Mouse (Mus musculus): ENCODE data around the gene Renbp. TPM values are rescaled to one million over a fixed set of nuclear protein-coding genes. Genes with fewer than 3 reads are reported as not detected.

Renbp gene
- total RNA-seq (2021) = 10 to 100 TPM; 14.2 to 14.9 TPM

DNA sequence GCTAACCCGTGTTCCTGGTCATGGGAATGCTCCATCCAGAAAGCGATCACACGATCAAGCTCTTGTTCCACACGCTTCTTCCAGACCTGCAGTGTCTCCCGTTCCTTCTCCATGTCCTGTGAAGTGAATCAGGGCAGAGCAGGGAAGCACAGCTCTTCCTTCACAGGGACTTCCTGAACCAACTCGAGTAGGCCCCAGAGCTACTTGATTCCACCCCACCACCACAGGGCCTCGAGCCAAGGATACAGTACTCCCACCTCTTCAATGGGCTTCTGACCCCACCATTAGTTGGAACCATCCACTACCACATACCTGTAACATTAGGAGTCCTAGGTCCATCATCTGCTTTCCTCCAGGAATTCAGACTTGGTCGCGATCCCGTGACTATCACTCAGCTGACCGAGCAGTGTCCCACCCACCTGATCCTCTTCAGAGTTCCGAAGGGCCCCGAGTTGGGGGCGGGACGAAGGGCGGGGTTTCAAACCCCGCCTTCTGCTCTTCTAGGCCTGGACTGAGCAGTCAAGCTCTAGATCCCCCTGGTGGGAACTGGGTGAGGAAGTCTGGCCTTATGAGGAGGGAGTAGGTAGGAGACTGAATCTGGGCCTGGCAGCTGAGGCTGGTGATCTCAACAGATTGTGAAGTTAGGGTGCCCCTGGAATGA is at the start of gene Renbp:
TSS of gene Renbp (minus strand) at position 449 of the 661 bp plus-strand sequence.
- DNase-seq = peak; percentile 66 to 73
- intact Hi-C loops (cut with DNase I) = no loop called here

DNA sequence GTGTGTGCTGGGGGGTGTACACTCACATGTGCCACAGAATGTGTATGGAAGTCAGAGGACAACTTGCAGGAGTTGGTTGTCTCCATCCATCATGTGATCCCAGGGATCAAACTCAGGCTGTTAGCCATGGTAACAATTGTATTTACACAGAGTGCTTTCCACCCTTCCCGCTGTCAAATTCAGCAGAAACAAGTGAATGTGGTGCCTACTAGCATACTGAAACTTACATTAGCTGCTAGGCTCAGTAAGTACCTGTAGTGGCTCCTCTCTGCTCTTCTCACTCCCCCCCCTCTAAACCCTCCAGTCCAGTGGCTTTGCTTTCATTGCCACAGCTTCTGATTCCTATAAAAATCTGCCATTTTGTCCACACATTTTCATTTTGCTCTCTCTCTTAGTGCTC is 47.1 kb upstream of the Renbp start:
- DNase-seq = no peak
- intact Hi-C loops (cut with DNase I) = no loop called here

DNA sequence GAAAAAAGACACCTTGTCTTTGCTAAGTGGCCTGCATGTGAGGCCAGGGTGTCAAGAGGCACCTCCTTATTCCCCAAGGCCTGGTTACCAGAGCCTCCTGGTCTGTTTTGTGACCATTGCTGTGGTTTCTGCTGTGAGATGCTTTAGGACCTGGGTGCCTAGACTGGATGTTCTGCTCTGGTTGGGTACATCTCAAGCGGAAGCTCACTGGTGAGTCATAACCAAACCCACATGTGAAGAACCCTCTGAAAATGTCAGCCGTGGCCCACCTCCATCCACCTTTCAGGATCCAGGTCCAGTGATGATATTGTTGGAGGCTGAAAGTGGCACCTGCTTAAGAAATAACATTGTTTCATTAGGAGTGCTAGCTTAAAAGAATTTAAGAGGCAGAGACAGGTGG is 45.6 kb upstream of the Renbp start:
- intact Hi-C loops (cut with DNase I) = no loop called here
- no peak for DNase-seq

DNA sequence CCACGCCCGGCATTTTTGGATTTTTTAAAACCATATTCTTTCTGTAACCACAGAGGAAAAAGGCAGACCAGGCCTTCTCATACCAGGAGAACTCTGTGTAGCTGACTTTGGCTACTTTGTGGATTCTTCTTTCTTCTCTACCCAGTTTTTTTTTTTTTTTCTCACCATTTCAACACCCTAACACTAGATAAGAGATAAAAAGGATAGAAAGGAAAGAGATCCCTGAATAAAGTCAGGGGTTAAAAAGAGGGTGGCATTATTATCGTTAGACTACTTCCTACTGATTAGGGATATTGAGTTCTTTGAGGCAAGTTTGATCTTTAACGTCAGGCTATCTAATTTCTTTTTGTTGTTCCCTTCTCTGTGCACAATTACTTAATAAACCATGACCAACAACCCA is 42.1 kb upstream of the Renbp start:
- intact Hi-C loops (cut with DNase I) = loop anchor here (5.0 kb wide), 1 partner anchor 40 kb away; no protein-coding TSS in a partner anchor

DNA sequence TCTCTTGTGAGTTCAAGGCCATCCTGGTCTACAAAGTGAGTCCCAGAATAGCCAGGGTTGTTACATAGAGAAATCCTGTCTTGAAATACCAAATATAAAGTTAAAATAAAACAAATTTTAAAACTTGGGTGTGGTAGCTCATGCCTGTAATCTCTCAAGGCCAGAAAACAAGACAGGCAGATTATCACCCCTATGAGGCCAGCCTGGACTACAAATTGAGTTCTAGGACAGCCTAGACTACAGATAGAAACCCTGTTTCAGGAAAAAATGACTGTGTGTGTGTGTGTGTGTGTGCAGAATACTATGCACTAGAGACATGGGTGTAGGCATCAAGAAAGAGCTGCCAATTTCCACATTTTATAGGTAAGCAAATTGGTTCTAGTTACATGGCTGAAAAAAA is 40.1 kb upstream of the Renbp start:
- intact Hi-C loops (cut with DNase I) = loop anchor here (5.0 kb wide), 1 partner anchor 42 kb away; no protein-coding TSS in a partner anchor
- DNase-seq = no peak

More for the DNA sequence above, 42.1 kb upstream of the Renbp start:
- no peak for DNase-seq

DNA sequence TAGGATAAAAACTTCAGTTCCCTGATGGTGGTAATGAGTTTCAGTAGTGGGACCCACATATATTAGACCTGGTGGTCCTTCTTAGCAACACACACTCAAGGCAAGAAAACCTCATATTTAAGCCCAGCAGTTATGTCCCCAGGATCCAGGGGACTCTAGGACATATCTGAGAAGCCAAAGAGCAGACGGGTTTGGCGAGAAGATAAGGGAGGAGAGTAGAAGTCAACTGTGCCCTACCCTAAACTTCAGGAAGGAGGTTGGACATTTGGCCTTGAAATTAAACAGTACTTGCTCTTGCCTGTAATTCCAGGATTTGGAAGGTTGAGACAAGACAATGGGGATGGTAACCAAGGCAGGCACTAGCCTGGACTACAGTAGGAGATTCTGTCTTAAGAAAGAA is 39.1 kb upstream of the Renbp start:
- intact Hi-C loops (cut with DNase I) = loop anchor here (5.0 to 10.0 kb wide), 2 partner anchors 43 to 455 kb away; partner anchors contain the start of gene G6pdx
- no peak for DNase-seq

DNA sequence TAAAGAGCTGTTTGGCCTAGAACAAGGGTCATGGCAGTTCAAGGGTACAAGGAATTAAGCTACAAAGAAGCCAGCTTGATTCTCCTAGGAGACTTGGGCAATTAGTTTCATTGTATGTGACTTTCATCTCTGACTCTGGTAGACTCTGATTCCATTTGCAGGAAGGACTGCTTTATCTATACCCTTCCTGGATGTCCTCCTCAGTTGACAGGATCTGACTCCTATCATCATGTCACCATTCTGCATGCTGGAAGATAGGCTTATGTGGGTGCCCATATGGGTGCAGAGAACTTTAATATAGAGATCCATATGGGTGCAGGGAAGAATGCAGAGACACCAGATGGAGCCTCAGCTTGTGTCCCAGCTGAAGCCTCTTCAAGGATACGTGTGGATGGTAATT is 38.5 kb upstream of the Renbp start:
- no peak for DNase-seq
- intact Hi-C loops (cut with DNase I) = loop anchor here (10.0 kb wide), 1 partner anchor 456 kb away; the partner anchor contains the start of gene G6pdx

DNA sequence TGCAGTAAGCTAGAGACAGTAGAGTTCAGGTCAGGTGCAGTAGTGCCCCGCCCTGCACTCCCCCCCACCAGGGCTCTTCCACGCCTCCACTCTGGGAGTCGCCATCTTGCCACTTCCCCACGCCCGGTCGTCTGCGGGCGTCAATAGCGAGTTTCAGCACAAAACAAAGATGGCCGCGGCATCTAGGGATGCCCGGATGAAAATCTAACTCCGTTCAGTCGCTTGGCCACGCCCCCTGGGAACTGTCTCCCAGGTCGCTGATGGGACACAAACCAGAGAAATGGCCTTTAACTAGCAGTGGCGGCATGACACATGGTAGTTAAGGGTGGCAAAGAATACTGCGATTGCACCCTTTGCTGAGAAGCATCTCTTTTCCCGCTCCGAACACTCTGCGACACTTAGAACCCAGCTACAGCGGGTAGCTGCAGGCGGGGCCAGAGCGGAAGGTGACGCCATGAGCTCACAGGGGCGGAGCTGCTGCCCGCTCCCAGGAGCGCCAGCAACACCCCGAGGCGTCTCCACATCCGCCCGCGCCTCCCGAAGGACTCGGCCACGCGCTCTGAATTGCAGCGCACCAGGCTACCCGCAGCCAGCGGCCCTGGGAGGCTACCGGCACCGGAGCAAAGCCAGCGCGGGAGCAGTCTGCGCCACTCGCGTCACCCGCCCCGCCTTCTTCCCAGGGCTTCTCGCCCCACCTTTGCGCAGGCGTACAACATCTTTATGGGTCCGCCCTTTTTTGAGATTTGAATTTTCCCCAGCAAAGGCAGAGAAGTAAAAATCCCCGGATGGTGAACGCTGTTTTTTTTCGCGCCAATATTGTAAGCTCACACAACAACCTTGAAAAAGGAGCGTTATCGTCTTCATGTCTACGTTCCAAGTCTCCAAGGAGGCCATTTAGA is 36.8 kb upstream of the Renbp start:
- intact Hi-C loops (cut with DNase I) = loop anchor here (1.0 to 10.0 kb wide), 3 partner anchors 55 to 457 kb away; partner anchors contain the start of genes G6pdx and Irak1
- DNase-seq = peak; percentile 90 to 91

DNA sequence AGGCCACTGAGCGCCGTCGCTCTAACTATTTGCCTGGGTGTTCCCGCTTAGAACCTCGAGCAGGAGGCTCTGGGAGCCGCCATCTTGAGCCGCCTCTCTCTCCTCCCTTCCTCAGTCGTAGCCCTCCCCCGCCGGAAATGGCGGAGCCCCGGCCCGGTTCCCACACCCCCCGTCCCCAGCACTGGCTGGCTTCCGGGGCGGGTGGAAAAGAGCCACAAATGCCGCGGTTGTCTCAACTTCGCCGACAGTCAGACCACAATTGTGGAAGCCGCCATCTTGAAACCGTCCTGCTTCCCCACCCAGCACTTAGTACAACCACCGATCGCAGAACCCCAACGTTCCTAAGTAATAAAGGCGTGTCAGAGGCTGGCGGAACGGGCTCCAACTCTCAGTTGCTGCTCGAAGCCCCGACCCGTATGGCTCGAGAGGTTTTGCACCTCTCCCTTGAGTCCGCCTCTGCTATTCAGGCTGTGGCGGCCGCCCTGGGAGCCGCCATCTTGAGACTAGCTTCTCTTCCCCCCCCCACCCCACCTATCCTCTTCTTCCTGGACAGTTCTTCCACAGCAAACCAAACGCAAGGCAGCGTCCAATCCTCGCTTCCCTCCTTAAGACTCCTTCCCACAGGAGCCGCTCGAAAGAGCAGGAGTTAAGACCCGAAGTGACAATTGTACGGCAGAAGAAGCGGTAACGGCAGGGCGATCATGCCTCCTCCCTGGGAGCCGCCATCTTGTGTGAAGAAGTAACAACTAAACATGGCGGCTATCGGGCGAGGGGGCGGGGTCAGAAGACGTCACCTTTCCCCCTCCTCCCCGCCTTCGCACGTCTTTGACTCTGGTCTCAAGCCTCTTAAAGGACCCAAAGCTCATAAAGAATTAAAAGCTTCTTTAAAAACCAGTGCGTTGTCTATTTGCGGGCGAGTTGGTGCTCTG is 35.9 kb upstream of the Renbp start, which contains the start of gene Hcfc1:
TSS of gene Hcfc1 (minus strand) at position 110 of the 929 bp plus-strand sequence.
- DNase-seq = peak; percentile 92
- intact Hi-C loops (cut with DNase I) = loop anchor here (1.0 to 10.0 kb wide), 3 partner anchors 56 to 458 kb away; partner anchors contain the start of genes G6pdx and Irak1

DNA sequence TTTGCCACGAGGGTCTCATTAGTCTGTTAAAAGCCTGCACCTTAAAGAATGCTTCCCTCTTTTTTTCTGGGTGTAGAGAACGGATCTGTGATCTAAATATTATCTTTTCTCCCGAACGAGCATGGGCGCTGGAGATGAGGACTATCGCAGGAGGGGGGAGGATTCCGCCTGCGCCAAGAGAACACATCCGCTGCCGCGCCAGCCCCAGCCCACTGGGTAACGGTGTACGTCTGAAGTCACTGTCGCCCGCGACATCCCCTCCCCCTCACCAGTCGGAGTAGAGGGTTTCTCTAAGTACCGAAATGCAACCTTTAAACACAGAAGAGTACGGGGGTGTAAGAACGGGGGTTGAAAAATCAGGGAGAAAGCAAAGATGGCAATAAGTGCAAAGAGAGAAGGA is 34.7 kb upstream of the Renbp start:
- peak; percentile 45 to 55 for DNase-seq
- intact Hi-C loops (cut with DNase I) = loop anchor here (10.0 kb wide), 1 partner anchor 459 kb away; the partner anchor contains the start of gene G6pdx

DNA sequence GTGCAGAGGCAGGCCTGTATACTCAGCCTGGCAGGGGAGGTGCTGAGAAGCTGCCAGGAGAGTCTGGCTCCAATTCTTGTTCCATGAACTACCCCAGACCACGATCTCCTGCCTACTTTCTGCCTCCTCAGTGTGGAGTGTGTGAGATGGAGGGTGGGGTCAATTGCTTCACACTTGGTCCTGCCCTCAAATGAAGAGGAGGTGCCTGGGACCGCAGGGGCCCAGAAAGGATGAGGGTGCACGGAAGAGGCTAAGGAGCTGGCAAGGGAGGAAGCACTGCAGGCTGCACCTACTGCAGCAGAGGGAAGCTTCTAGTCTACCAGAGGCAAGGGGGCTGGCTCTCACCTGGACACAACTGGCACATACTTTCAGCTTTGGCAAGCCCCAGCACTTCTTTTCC is 33.7 kb upstream of the Renbp start:
- intact Hi-C loops (cut with DNase I) = loop anchor here (10.0 kb wide), 1 partner anchor 460 kb away; the partner anchor contains the start of gene G6pdx
- no peak for DNase-seq

DNA sequence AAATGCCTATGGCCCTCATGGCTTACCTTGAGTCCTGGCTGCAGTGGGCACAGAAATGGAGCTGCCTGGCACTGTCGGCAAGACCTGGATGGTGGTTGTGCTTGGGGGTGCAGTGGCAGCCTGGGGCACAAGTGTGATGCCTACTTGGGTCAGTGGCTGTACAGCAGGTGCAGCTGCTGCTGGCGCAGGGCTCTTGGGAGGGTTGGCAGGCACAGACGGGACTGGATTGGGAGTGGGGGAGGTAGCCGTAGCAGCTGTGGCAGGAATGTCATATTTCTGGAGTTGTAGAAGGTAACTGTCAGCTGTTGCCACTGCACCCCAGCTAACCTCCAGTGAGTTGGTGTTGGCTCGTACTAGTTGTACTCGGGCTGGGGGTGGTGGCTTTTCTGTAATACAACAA is 24.3 kb upstream of the Renbp start:
- intact Hi-C loops (cut with DNase I) = loop anchor here (10.0 kb wide), 1 partner anchor 270 kb away; no protein-coding TSS in a partner anchor
- no peak for DNase-seq

DNA sequence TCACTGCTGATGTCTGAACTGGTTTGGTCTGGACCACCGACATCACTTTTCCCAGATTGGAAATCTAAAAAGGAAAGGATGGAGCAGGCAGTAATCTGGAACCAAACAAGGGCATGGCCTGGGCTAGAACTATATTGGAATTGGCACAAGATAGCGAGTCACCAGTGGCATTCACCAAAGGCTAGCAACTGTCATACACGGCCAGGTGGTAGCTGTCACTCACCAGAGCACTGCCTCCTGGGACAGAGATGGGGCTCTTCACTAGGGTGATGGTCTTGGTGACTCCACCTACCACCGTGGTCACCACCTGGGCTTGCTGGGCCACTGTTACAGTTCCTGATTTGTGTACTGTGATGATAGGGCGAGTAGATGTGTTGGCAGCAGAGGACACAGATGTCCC is 22.0 kb upstream of the Renbp start:
- intact Hi-C loops (cut with DNase I) = loop anchor here (10.0 kb wide), 1 partner anchor 272 kb away; no protein-coding TSS in a partner anchor
- DNase-seq = no peak

DNA sequence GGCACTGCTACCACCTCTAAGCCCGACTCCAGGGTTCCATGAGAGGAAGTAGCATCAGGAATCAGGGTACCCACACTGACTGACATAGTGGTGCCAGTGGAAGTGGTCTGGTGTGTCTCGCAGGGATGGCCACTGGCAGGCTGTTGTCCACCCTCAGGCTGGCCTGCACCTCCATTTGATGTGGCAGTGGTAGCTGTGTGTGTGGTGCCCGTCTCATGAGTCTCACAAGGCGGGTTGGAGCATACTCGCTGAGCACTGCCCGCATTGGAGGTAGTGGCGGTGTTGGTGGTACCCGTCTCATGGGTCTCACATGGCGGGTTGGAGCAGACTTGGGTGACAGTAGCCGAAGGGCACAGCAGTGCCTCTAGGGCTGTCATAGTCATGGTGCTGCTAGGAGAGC is 18.7 kb upstream of the Renbp start:
- no peak for DNase-seq
- intact Hi-C loops (cut with DNase I) = loop anchor here (5.0 to 10.0 kb wide), 3 partner anchors 235 to 895 kb away; partner anchors contain the start of genes Abcd1, Bcap31 and Slc6a8

DNA sequence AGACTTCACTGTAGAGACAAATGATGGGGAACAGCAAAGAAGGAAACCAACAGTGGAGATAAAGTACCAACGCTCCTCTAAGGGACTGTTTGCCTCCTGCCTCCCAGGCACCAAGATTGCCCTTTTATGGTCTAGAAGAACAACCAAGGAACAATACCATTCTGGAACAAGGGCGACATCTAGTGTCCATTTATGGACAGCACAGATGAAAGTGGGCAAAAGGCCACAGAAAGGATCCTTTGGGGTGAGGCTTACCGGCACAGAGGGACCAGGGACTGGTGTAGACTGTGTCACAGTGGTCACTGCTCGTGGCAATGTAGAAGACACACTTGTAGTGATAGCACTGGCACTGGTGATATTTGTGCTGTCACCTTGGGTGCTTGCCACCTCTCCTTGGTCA is 18.0 kb upstream of the Renbp start:
- DNase-seq = peak; percentile 70 to 79
- intact Hi-C loops (cut with DNase I) = loop anchor here (1.0 to 10.0 kb wide), 4 partner anchors 150 to 894 kb away; partner anchors contain the start of genes Abcd1, Bcap31 and Slc6a8

DNA sequence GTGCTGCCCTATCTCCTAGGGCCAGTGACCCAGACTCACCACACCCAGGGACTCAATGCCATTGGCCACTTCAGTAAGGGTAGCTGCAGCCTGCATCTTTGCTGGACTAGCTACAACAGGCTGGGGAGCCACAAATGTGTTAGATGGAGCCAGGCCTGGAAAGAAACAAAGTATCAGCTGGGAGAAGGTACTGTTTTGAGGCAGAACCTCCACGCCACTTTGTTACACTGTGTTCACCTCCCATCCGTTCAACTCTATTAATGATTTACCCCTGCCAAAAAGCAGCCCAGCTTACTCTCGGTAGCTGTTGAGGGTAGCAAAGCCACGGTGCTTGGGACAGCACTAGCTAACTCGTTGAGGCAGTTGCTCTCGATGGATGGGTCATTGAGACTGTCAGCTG is 16.2 kb upstream of the Renbp start:
- intact Hi-C loops (cut with DNase I) = loop anchor here (5.0 to 10.0 kb wide), 3 partner anchors 232 to 892 kb away; partner anchors contain the start of genes Abcd1, Bcap31 and Slc6a8
- no peak for DNase-seq

DNA sequence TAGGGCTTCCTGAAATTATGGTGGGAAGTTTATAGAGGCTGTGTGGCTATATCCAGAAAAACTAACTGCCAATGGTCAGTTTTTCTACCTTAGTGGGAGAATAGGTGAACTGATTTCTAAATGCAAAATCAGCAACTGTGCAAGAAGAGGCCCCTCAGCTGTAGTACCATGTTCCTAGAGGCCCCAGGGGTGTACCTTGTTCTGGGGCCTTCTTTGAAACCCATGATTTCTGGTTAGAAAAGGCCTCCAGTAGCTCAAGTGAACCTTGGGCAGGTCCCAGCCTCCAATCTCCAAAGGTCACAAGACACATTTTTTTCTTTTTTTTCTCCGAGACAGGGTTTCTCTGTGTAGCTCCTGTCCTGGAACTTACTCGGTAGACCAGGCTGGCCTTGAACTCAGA is 11.6 kb upstream of the Renbp start:
- no peak for DNase-seq
- intact Hi-C loops (cut with DNase I) = loop anchor here (10.0 kb wide), 2 partner anchors 227 to 887 kb away; partner anchors contain the start of genes Abcd1 and Bcap31

DNA sequence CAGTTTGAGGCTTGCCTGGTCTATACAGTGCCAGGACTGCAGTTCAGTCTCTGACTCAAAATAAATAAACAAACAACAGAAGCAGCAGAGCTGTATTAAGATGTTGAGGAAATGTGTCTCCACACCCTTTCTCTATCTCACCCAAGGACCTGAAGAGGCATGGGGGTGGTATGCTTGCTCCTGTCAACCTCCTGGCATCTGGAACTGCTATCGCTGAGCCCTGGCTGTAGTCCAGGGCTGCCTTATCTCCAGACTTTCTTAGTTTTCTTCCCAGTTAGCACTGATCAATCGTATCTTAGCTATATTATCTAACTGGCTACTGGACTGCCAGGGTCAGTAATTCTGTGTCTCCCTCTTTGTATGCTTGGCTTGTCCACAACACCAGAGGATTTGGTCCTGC is 11.2 kb upstream of the Renbp start:
- intact Hi-C loops (cut with DNase I) = loop anchor here (10.0 kb wide), 2 partner anchors 227 to 887 kb away; partner anchors contain the start of genes Abcd1 and Bcap31
- DNase-seq = no peak

DNA sequence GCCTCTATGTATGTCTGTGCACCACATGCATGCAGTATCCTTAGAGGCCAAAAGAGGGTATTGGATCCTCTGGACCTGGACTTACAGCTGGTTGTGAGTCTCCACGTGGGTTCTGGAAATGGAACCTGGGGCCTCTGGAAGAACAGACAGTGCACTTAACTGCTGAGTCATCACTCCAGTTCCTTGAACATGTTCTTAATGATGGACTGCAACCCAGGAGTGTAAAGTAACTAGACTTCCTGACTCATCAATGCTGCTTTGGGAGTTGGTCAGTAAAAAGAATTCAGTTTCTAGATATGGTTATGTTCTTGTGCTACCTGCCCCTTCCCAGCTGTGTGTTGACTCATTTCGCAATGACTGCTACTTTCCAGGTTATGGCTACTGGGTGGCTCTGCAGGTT is 1.2 kb upstream of the Renbp start:
- intact Hi-C loops (cut with DNase I) = no loop called here
- no peak for DNase-seq

Data from heart, postnatal 10 days (tissue).